Mouse (Mus musculus) neural tube, embryonic 11.5 days (tissue): ENCODE measurements around the gene Hes5. TPM values are rescaled to one million over a fixed set of nuclear protein-coding genes. Genes with fewer than 3 reads are reported as not detected.
A peak's percentile ranks its signal among the peaks of the same experiment; 100 is the strongest.

Experiments used
- ATAC-seq: fragments of 200-750 bp; cut with Nextera tagmentation; 2 replicates; pipeline ENCODE4 v1.8.0; 2017; ENCODE audit warnings: moderate number of reproducible peaks, mild to moderate bottlenecking, moderate TSS enrichment, moderate library complexity; ENCODE audit not compliant: insufficient read depth, low FRiP score, low TSS enrichment
- DNase-seq: peaks from one replicate; pipeline ENCODE4 v3.0.0-alpha.2; 2015; ENCODE audit warnings: low spot score
- H3K27ac ChIP-seq: fragments of 300-500 bp; sonication (generic); 2 replicates; pipeline ENCODE4 v1.5.1; 2014; ENCODE audit warnings: low read depth, mild to moderate bottlenecking, low read length
- H3K27me3 ChIP-seq: fragments of 300-500 bp; sonication (generic); 2 replicates; pipeline ENCODE4 v1.6.1; 2014; ENCODE audit warnings: mild to moderate bottlenecking, low read length, mixed read lengths; ENCODE audit not compliant: control insufficient read depth, insufficient read depth
- H3K36me3 ChIP-seq: fragments of 300-500 bp; sonication (generic); 2 replicates; pipeline ENCODE4 v1.6.1; 2014; ENCODE audit warnings: mild to moderate bottlenecking, low read length, moderate library complexity, mixed read lengths; ENCODE audit not compliant: control insufficient read depth, insufficient read depth
- H3K4me1 ChIP-seq: fragments of 300-500 bp; sonication (generic); 2 replicates; pipeline ENCODE4 v1.6.1; 2014; ENCODE audit warnings: low read length, mixed read lengths; ENCODE audit not compliant: control insufficient read depth, insufficient read depth
- H3K4me2 ChIP-seq: fragments of 300-500 bp; sonication (generic); 2 replicates; pipeline ENCODE4 v1.6.1; 2014; ENCODE audit warnings: low read depth, mild to moderate bottlenecking, moderate library complexity
- H3K4me3 ChIP-seq: fragments of 300-500 bp; sonication (generic); 2 replicates; pipeline ENCODE4 v1.5.1; 2014; ENCODE audit warnings: low read depth, low read length
- H3K9ac ChIP-seq: fragments of 300-500 bp; sonication (generic); 2 replicates; pipeline ENCODE4 v1.6.1; 2014; ENCODE audit warnings: mild to moderate bottlenecking, low read length
- H3K9me3 ChIP-seq: fragments of 300-500 bp; sonication (generic); 2 replicates; pipeline ENCODE4 v1.6.1; 2016; ENCODE audit warnings: low read length; ENCODE audit not compliant: control insufficient read depth
- WGBS: fragments of 180-500 bp; shearing (Covaris S2); extraction: QIAGEN DNeasy Blood & Tissue Kit; methylation state at CpG from one replicate; pipeline ENCODE4 v1.1.7; 2014; 5-methylcytosine and 5-hydroxymethylcytosine counted together
- polyA plus RNA-seq: library from polyadenylated mRNA; unstranded; fragments of >200 nt; fragmentation: Nextera tagmentation; extraction: Ambion mirVana; gene quantifications from 2 replicates; pipeline ENCODE4 v1.2.1, GENCODE M21; 2014

Gene Hes5
- polyA plus RNA-seq, 1 experiment from 2014 or later: 218 TPM

GRCm38 (mm10) chr4:154936542-154937255, 24.0 kb upstream of the Hes5 start:
- 63% methylated on average over 8 of the region's 8 CpGs for WGBS

GRCm38 (mm10) chr4:154937746-154938145, 23.0 kb upstream of the Hes5 start:
- H3K36me3 ChIP-seq: no peaks in the 10 kb centered on the region
- H3K9me3 ChIP-seq: no peaks in the 10 kb centered on the region
- no peak overlapping the region for H3K4me3 ChIP-seq
- 80% methylated on average over 1 of the region's 1 CpGs for WGBS
- H3K4me2 ChIP-seq: no peak overlapping the region
- H3K9ac ChIP-seq: no peak overlapping the region
- no peak overlapping the region for H3K27ac ChIP-seq
- ATAC-seq: no peak
- H3K27me3 ChIP-seq: no peaks in the 10 kb centered on the region
- no peaks in the 10 kb centered on the region for H3K4me1 ChIP-seq
- DNase-seq: no peak

More at GRCm38 (mm10) chr4:154936542-154937255, 24.0 kb upstream of the Hes5 start:
- Histone ChIP-seq H3K4me3 (no peak overlapping the region), H3K36me3 (no peaks in the 10 kb centered on the region), H3K9ac (no peak overlapping the region), H3K27me3 (no peaks in the 10 kb centered on the region), H3K4me1 (no peaks in the 10 kb centered on the region), H3K9me3 (no peaks in the 10 kb centered on the region), H3K4me2 (no peak overlapping the region), H3K27ac (no peak overlapping the region)
- ATAC-seq: no peak
- DNase-seq: no peak

GRCm38 (mm10) chr4:154940156-154940555, 20.6 kb upstream of the Hes5 start:
- Histone ChIP-seq H3K27ac (no peak overlapping the region), H3K4me1 (no peaks in the 10 kb centered on the region; the same call in none of the 2 replicates), H3K36me3 (no peaks in the 10 kb centered on the region), H3K9ac (no peak overlapping the region), H3K4me3 (no peak overlapping the region), H3K27me3 (no peaks in the 10 kb centered on the region), H3K9me3 (no peaks in the 10 kb centered on the region), H3K4me2 (no peak overlapping the region)
- no peak for DNase-seq
- WGBS: 84% methylated on average over 2 of the region's 2 CpGs
- ATAC-seq: no peak

- no peaks in the 10 kb centered on the region for H3K9me3 ChIP-seq
- no peak overlapping the region for H3K27ac ChIP-seq
- no peak overlapping the region for H3K4me3 ChIP-seq
- H3K36me3 ChIP-seq: no peaks in the 10 kb centered on the region
- no peaks in the 10 kb centered on the region for H3K27me3 ChIP-seq
- ATAC-seq (no peak), DNase-seq (no peak)
- WGBS: 88% methylated on average over 4 of the region's 5 CpGs
- H3K4me1 ChIP-seq: peaks cover 8% of the 10 kb centered on the region
- H3K9ac ChIP-seq: no peak overlapping the region
- no peak overlapping the region for H3K4me2 ChIP-seq
Observed at GRCm38 (mm10) chr4:154941831-154942230, 18.9 kb upstream of the Hes5 start.

GRCm38 (mm10) chr4:154942632-154943322, 17.9 kb upstream of the Hes5 start:
- no peaks in the 10 kb centered on the region for H3K36me3 ChIP-seq
- H3K9ac ChIP-seq: no peak overlapping the region
- H3K27me3 ChIP-seq: no peaks in the 10 kb centered on the region
- H3K4me2 ChIP-seq: no peak overlapping the region
- 86% methylated on average over 10 of the region's 10 CpGs for WGBS
- DNase-seq (no peak), ATAC-seq (no peak)
- H3K4me3 ChIP-seq: no peak overlapping the region
- H3K9me3 ChIP-seq: no peaks in the 10 kb centered on the region
- no peak overlapping the region for H3K27ac ChIP-seq
- peaks cover 12% of the 10 kb centered on the region for H3K4me1 ChIP-seq

GRCm38 (mm10) chr4:154943323-154944039, 17.2 kb upstream of the Hes5 start:
- H3K4me1 ChIP-seq: peaks cover 14% of the 10 kb centered on the region
- DNase-seq (peak; percentile 6), ATAC-seq (no peak)
- no peak overlapping the region for H3K4me2 ChIP-seq
- no peak overlapping the region for H3K9ac ChIP-seq
- no peaks in the 10 kb centered on the region for H3K9me3 ChIP-seq
- no peaks in the 10 kb centered on the region for H3K36me3 ChIP-seq
- H3K27ac ChIP-seq: no peak overlapping the region
- H3K27me3 ChIP-seq: no peaks in the 10 kb centered on the region
- no peak overlapping the region for H3K4me3 ChIP-seq
- WGBS: 91% methylated on average over 6 of the region's 6 CpGs

- Histone ChIP-seq H3K9me3 (no peaks in the 10 kb centered on the region), H3K4me2 (no peak overlapping the region), H3K9ac (no peak overlapping the region), H3K36me3 (no peaks in the 10 kb centered on the region), H3K4me1 (peaks cover 21% of the 10 kb centered on the region), H3K27me3 (no peaks in the 10 kb centered on the region), H3K27ac (no peak overlapping the region), H3K4me3 (no peak overlapping the region)
- 21% methylated on average over 2 of the region's 2 CpGs for WGBS
- DNase-seq: peak; percentile 72
- peak; percentile 73 for ATAC-seq
Observed at GRCm38 (mm10) chr4:154944121-154944590, 16.6 kb upstream of the Hes5 start.

GRCm38 (mm10) chr4:154946319-154946718, 14.4 kb upstream of the Hes5 start:
- DNase-seq (peak; percentile 87), ATAC-seq (peak; percentile 68)
- Histone ChIP-seq H3K4me3 (peak overlapping the region; percentile 34), H3K4me2 (peak overlapping the region; percentile 56), H3K27me3 (no peaks in the 10 kb centered on the region), H3K9ac (peak overlapping the region; percentile 53), H3K27ac (peak overlapping the region; percentile 40), H3K36me3 (no peaks in the 10 kb centered on the region), H3K4me1 (peaks cover 26% of the 10 kb centered on the region), H3K9me3 (no peaks in the 10 kb centered on the region)
- under 1% methylated on average over 8 of the region's 8 CpGs for WGBS
